Mouse (Mus musculus) c-Kit-positive CD71-negative TER-119-negative erythroid progenitor cells, embryonic 14.5 days (primary cell): ENCODE measurements around the gene Actl7b.

Experiments
- DNase-seq: peaks from one replicate; pipeline ENCODE4 v3.0.0-alpha.2; 2013; ENCODE audit warnings: low read depth

Gene Actl7b

DNA sequence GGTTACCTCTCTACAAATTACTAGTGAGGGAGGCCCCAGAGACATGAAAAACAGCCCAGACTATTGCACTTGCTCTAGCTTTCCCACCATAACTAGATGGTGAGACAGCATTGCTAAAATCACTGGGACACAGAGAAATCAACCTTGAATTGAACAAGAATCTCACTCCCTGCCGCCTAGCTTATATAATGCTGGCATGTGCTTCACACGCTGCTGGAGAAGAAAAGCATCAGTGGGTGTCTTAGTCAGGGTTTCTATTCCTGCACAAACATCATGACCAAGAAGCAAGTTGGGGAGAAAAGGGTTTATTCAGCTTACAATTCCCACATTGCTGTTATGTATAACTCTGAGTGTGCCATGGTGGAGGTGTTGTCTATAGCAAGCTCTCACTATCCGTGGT is 28.1 kb downstream of the Actl7b start:
- no peak for DNase-seq

DNA sequence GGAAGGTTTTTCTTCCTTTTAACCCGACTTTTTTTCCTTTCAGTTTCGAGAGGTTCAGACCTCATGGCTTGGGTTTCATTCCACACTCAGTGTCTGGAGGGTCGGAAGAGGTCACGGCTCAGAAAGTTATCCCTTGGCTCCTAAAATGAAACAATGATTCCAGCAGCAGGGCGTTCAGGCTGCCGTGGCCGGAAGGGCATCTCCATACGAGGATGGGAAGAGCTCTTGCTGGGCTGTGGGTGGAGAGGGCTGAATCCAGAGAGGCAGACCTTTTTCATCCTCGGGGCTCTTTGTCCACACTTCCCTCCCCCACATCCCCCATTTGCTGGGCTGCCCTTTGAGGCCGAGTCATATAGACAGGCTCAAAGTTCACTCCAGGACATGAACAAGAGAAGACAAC is 39.0 kb downstream of the Actl7b start:
- no peak for DNase-seq

DNA sequence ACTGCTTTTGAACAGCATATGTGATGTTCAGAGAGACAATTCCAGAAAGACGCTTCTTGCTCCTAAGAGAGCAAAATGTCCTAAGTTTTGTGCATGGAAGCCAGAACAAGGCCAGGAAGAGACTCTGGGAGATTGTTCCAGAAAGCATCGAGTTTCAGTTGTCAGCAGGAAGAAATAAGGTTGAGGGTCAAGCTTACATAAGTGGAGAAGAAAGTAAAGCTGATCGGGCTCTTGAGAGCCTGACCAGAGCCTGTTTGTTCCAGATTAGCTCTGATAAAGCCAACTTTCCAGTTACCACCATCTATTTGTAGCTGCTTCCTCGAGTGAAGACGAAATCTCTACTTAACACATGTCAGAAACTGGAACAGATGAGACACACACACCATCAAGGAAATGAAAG is 42.6 kb downstream of the Actl7b start:
- no peak for DNase-seq

DNA sequence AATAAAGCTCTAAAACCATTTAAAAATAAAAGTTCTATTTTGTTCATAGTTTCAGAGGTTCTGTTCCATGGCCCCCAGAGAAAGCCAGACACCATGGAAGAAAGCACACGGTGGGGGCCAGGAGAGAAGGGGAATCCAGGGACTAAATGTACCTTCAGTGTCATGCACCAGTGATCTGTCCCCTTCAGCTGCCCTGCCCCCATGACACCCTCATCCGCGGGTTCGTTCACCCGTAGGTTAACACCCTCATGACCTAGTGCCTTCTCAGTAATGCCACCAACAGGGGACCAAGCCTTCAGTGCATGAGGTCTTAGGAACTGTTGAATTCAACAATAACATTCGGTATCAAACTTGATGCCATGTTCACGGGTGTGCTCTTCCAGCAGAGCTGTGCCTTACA is 44.8 kb downstream of the Actl7b start:
- DNase-seq = no peak
